Comparison of ENCODE assay signal across 24 mouse cellular contexts in the genomic region with DNA sequence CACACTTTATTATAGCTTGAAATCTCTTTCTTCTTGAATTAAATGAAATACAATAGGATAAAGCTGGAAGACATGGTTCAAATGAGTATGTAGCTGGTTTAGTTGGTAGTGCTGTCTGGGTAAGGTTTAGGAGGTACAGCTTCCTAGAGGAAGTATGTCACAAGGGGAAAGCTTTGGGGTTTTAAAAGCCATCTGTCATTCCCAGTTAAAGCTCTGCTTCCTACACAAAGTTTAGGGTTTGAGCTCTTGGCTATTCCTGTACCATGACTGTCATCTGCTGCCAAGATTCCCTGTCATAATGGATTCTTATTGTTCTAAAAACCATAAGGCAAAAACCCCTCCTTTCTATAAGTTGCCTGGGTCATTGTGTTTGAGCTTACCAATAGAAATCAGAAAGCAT. TPM values are rescaled to one million over a fixed set of nuclear protein-coding genes. Genes with fewer than 3 reads are reported as not detected.
"Had no signal": no experiment of that assay in that cellular context is flagged by ENCODE, and none has a peak within 500 bp of the region (broad histone marks: within the 10 kb centered on the region; RNA-seq: fewer than 3 reads in every experiment).

No protein-coding gene starts in this region.

- H3K9ac ChIP-seq: liver, embryonic 13.5 days had no signal

- H3K4me3 ChIP-seq: left cerebral cortex, adult 2 months; liver, embryonic 13.5 days had no signal

- DNase-seq: kidney, postnatal 36 days; layer of hippocampus, postnatal 36 days; liver, embryonic 13.5 days; lung, adult 2 months; lung, postnatal 14 days; lung, postnatal 4 days; midbrain, embryonic 14.5 days; thymus, adult 2 months; thymus, postnatal 14 days; thymus, postnatal 4 days had no signal

- H3K27me3 ChIP-seq: liver, embryonic 13.5 days had no signal

- H3K36me3 ChIP-seq: liver, embryonic 13.5 days had no signal

- H3K4me2 ChIP-seq: liver, embryonic 13.5 days; midbrain, embryonic 11.5 days had no signal

- H3K9me3 ChIP-seq: liver, embryonic 13.5 days had no signal

- H3K27ac ChIP-seq: kidney, postnatal 0 days; left cerebral cortex, adult 2 months; liver, embryonic 13.5 days had no signal

RNA-seq across cellular contexts. Expression of a gene that starts 1.8 kb away (rescaled TPM):
- polyA plus RNA-seq: limb, embryonic 11.5 days; liver, embryonic 13.5 days; lung, embryonic 16.5 days; midbrain, embryonic 11.5 days; midbrain, postnatal 0 days; neural tube, embryonic 11.5 days; stomach, embryonic 16.5 days had no signal

RNA-seq across cellular contexts. Expression of a gene that starts 28.2 kb away (rescaled TPM):
- total RNA-seq: layer of hippocampus, postnatal 10 days; layer of hippocampus, postnatal 36 days; megakaryocyte-erythroid progenitor cell, adult 5-6 weeks; midbrain, postnatal 0 days had no signal
- polyA plus RNA-seq: limb, embryonic 11.5 days; liver, adult 2 months; liver, embryonic 13.5 days; liver, embryonic 16.5 days; lung, adult 2 months; midbrain, embryonic 11.5 days; midbrain, embryonic 14.5 days; midbrain, postnatal 0 days; neural tube, embryonic 11.5 days; neural tube, embryonic 14.5 days; spleen, adult 2 months; thymus, adult 2 months had no signal
